Mouse (Mus musculus) forebrain, embryonic 14.5 days (tissue): Measurements from ENCODE around the gene Ttll10. TPM values are rescaled to one million over a fixed set of nuclear protein-coding genes. Genes with fewer than 3 reads are reported as not detected.

ENCODE experiments used
- ATAC-seq: fragments of 200-750 bp; cut with Nextera tagmentation; 2 replicates; pipeline ENCODE4 v1.8.0; 2017; ENCODE audit warnings: mild to moderate bottlenecking, moderate library complexity
- DNase-seq: peaks from one replicate; pipeline ENCODE4 v3.0.0-alpha.2; 2015; ENCODE audit warnings: low spot score
- H3K27ac ChIP-seq: fragments of 300-500 bp; sonication (generic); 2 replicates; pipeline ENCODE4 v1.5.1; 2014; ENCODE audit warnings: low read depth, mild to moderate bottlenecking, control low read depth, low read length, moderate library complexity
- H3K27me3 ChIP-seq: fragments of 300-500 bp; sonication (generic); replicated peaks from 2 replicates; pipeline ENCODE4 v1.6.1; 2014; ENCODE audit warnings: low read length, control low read depth, mixed read lengths; ENCODE audit not compliant: control insufficient read depth, insufficient read depth
- H3K36me3 ChIP-seq: fragments of 300-500 bp; sonication (generic); 2 replicates; pipeline ENCODE4 v1.6.1; 2014; ENCODE audit warnings: low read length, control low read depth; ENCODE audit not compliant: control insufficient read depth, insufficient read depth
- H3K4me1 ChIP-seq: fragments of 300-500 bp; sonication (generic); 2 replicates; pipeline ENCODE4 v1.6.1; 2014; ENCODE audit warnings: antibody characterized with exemption, low read length, control low read depth; ENCODE audit not compliant: control insufficient read depth, insufficient read depth
- H3K4me2 ChIP-seq: fragments of 300-500 bp; sonication (generic); 2 replicates; pipeline ENCODE4 v1.6.1; 2014; ENCODE audit warnings: mild to moderate bottlenecking, control low read depth, low read length
- H3K4me3 ChIP-seq: fragments of 300-500 bp; sonication (generic); 2 replicates; pipeline ENCODE4 v1.5.1; 2014; ENCODE audit warnings: low read depth, low read length, control low read depth
- H3K9ac ChIP-seq: fragments of 300-500 bp; sonication (generic); 2 replicates; pipeline ENCODE4 v1.6.1; 2014; ENCODE audit warnings: mild to moderate bottlenecking, low read length, control low read depth, moderate library complexity
- H3K9me3 ChIP-seq: fragments of 300-500 bp; sonication (generic); replicated peaks from 2 replicates; pipeline ENCODE4 v1.6.1; 2016; ENCODE audit warnings: low read length, control low read depth, mixed read lengths; ENCODE audit not compliant: control insufficient read depth
- WGBS: fragments of 180-500 bp; shearing (Covaris S2); extraction: QIAGEN DNeasy Blood & Tissue Kit; methylation state at CpG from one replicate; pipeline ENCODE4 v1.1.7; 2014; 5-methylcytosine and 5-hydroxymethylcytosine counted together
- polyA plus RNA-seq: library from polyadenylated mRNA; unstranded; fragments of >200 nt; fragmentation: Nextera tagmentation; extraction: Ambion mirVana; gene quantifications from 2 replicates; pipeline ENCODE4 v1.2.1, GENCODE M21; 2014

Gene Ttll10
- polyA plus RNA-seq, 1 experiment from 2014 or later = not detected

DNA sequence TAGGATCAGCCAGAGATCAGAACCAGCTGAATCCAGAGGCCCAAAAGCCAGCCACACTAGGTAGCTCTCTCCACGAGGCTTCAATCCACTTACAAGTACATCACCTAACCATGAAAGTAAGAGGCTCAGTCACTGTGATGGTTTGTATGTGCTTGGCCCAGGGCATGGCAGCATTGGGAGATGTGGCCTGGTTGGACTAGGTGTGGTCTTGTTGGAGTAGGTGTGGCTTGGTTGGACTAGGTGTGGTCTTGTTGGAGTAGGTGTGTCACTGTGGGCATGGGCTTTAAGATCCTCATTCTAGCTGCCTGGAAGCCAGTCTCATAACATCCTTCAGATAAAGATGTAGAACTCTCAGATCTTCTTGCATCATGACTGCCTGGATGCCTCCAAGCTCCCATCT, 32.0 kb upstream of the Ttll10 start:
- 60% methylated on average over 1 of the region's 1 CpGs for WGBS
- Histone ChIP-seq H3K36me3 (no peaks in the 10 kb centered on the region), H3K4me2 (no peak overlapping the region), H3K27ac (no peak overlapping the region), H3K27me3 (no peaks in the 10 kb centered on the region), H3K9ac (no peak overlapping the region), H3K4me1 (no peaks in the 10 kb centered on the region), H3K4me3 (no peak overlapping the region), H3K9me3 (no peaks in the 10 kb centered on the region)
- ATAC-seq (no peak), DNase-seq (no peak)

DNA sequence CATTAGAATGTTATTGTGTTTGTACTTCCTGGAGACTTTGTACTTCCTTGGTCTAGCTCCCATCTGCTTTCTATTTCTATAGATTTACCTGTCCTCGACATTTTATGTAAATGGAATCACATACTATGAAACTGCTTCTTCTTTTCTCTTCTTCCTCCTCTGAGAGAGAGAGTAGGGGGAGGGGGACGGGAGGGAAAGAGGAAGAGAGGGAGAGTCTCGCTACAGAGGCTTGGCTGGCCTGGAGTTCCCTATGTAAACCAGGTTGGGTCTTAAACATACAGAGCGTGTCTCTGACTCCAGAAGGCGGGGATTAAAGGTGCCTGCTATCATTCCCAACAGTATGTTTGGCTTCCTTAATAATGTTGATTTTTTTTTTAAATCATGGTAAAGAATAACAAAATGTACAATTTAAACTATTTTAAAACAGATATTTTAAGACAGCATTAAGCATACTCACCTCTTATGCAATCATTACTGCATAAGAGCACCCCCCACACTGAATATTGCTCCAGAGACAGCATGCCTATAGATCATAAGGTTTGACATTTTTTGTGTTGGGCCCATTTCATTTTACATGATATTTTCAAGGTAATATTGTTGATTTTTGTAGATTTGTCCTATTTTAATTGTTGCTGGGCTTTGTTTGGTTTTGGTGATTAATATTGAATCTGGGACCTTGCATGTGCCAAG, 28.3 kb upstream of the Ttll10 start:
- 47% methylated on average over 5 of the region's 5 CpGs for WGBS
- H3K4me2 ChIP-seq = no peak overlapping the region
- H3K4me3 ChIP-seq = no peak overlapping the region
- ATAC-seq (no peak), DNase-seq (no peak)
- H3K4me1 ChIP-seq = no peaks in the 10 kb centered on the region
- no peak overlapping the region for H3K27ac ChIP-seq
- H3K9ac ChIP-seq = no peak overlapping the region
- H3K27me3 ChIP-seq = no peaks in the 10 kb centered on the region
- no peaks in the 10 kb centered on the region for H3K9me3 ChIP-seq
- H3K36me3 ChIP-seq = no peaks in the 10 kb centered on the region

- no peak for ATAC-seq
- no peaks in the 10 kb centered on the region for H3K27me3 ChIP-seq
- H3K4me2 ChIP-seq = no peak overlapping the region
- H3K27ac ChIP-seq = no peak overlapping the region
- no peaks in the 10 kb centered on the region for H3K36me3 ChIP-seq
- H3K9ac ChIP-seq = no peak overlapping the region
- WGBS = 83% methylated on average over 8 of the region's 8 CpGs
- H3K4me1 ChIP-seq = no peaks in the 10 kb centered on the region
- no peak overlapping the region for H3K4me3 ChIP-seq
- no peaks in the 10 kb centered on the region for H3K9me3 ChIP-seq
- DNase-seq = no peak
These were observed 26.0 kb upstream of the Ttll10 start for GRCm38 (mm10) chr4:156085256-156085655.

- 84% methylated on average over 9 of the region's 9 CpGs for WGBS
- no peaks in the 10 kb centered on the region for H3K9me3 ChIP-seq
- H3K9ac ChIP-seq = no peak overlapping the region
- no peaks in the 10 kb centered on the region for H3K4me1 ChIP-seq
- H3K4me3 ChIP-seq = no peak overlapping the region
- no peaks in the 10 kb centered on the region for H3K27me3 ChIP-seq
- no peak for DNase-seq
- no peak overlapping the region for H3K4me2 ChIP-seq
- ATAC-seq = no peak
- no peak overlapping the region for H3K27ac ChIP-seq
- no peaks in the 10 kb centered on the region for H3K36me3 ChIP-seq
These were observed 25.1 kb upstream of the Ttll10 start for GRCm38 (mm10) chr4:156084096-156084879.

DNA sequence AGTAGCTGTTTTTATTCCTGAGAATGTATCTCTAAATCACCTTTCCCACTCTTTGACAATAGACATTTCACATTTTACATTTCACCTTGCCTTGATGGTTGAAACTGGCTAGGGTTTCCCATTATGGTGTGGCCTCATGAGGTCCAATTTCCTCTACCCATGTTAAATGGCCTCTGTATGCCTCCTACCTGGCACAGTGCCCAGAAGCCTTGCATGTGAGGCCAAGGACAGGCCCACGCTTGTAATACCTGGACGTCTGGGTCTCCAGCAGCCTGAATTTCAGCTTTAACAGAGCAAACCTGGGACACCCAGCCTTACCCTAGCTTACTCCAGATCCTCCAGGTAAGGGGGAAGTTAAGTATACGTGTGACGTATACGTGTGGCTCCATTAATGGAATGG, 24.1 kb upstream of the Ttll10 start:
- H3K4me2 ChIP-seq = no peak overlapping the region
- no peaks in the 10 kb centered on the region for H3K4me1 ChIP-seq
- WGBS = 66% methylated on average over 5 of the region's 5 CpGs
- H3K27me3 ChIP-seq = peaks cover under 1% of the 10 kb centered on the region; the same call in 1 of the 2 replicates
- H3K27ac ChIP-seq = no peak overlapping the region
- H3K9me3 ChIP-seq = no peaks in the 10 kb centered on the region
- ATAC-seq (no peak), DNase-seq (peak; percentile 23)
- no peaks in the 10 kb centered on the region for H3K36me3 ChIP-seq
- no peak overlapping the region for H3K4me3 ChIP-seq
- no peak overlapping the region for H3K9ac ChIP-seq

DNA sequence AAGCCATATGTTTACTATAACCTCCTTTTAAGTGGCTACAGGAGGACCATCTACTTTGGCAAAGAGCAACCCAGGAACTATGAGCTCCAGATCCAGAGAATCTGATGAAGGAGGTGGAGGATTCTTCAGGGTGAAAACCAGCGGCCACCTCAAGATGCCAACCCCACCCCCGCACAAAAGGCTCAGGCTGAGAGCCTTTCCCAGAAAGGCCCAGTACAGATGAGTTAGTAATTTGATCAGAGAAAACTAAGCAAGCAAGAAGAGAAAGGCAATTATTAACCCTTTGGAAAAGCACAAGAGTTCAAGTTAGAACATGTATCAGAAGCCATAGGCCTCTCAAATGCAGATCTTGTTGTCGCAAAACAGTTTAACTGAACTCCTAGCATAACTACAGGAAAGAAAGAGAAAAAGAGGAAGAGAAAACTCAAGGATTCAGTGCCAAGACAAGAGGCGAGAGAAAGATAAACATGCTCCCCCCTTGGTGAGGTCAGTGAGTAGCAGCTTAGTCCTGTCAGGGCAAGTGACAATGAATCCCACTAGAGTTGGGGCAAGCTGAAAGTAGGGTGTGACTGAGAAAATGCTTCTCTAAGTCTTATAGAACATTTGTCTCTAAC, 23.5 kb upstream of the Ttll10 start:
- Histone ChIP-seq H3K4me2 (no peak overlapping the region), H3K9me3 (no peaks in the 10 kb centered on the region), H3K27ac (no peak overlapping the region), H3K4me1 (peaks cover 5% of the 10 kb centered on the region), H3K9ac (no peak overlapping the region), H3K36me3 (no peaks in the 10 kb centered on the region), H3K4me3 (no peak overlapping the region), H3K27me3 (peaks cover 7% of the 10 kb centered on the region; the same call in 1 of the 2 replicates)
- WGBS = 75% methylated on average over 4 of the region's 4 CpGs
- ATAC-seq (no peak), DNase-seq (no peak)

DNA sequence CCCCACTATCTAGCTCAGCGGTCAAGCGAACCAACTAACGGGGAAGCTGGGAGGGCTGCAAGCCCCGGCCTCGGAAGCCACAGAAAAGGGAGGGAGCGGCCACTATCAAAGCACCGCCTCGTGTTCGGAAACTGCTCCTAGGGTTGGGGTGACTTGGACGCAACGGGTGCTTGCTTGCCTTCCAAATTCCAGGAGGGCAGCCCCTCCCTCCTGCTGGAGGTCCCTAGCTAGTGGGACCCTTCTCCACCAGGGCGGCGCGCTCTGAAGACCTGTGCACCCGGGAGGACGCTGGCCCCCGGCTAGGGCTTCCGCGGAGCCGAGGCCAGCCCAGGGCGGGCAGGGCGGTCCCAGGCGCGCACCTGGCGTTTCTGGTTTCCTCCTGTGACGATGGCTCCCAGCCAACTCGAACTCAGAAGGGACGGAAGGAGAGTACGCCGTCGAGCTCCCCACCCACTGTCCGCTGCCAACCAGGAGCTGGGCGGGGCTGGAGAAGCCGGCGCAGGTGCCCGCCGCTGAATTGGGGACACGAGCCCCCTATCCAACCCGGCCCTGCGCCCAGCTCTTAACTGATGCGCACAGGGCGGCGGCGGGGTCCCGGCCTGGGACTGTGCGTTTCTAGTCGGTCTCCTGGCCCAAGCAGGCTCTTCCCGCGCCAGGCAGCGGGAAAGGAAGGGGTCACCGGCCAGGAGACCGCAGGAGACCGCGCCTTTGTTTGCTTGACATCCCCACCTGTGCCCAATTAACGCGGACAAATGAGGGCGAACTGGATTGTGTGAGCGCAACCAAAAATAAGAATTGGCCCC, 18.5 kb upstream of the Ttll10 start:
- Histone ChIP-seq H3K27ac (no peak overlapping the region), H3K27me3 (peaks cover 15% of the 10 kb centered on the region; the same call in 1 of the 2 replicates), H3K36me3 (no peaks in the 10 kb centered on the region), H3K4me2 (peak overlapping the region; percentile 66), H3K4me3 (peak overlapping the region; percentile 31), H3K9me3 (no peaks in the 10 kb centered on the region), H3K4me1 (peaks cover 8% of the 10 kb centered on the region), H3K9ac (peak overlapping the region; percentile 51)
- WGBS = under 1% methylated on average over 58 of the region's 58 CpGs
- peak; percentile 23 for DNase-seq
- ATAC-seq = peak; percentile 58; the same call in 1 of the 2 replicates

GRCm38 (mm10) chr4:156076911-156077382, 17.7 kb upstream of the Ttll10 start:
- Histone ChIP-seq H3K4me1 (peaks cover 8% of the 10 kb centered on the region), H3K4me3 (no peak overlapping the region), H3K27me3 (peaks cover 15% of the 10 kb centered on the region; the same call in 1 of the 2 replicates), H3K27ac (no peak overlapping the region), H3K4me2 (peak overlapping the region; percentile 66), H3K9me3 (no peaks in the 10 kb centered on the region), H3K9ac (no peak overlapping the region), H3K36me3 (no peaks in the 10 kb centered on the region)
- no peak for ATAC-seq
- peak; percentile 11 for DNase-seq
- WGBS = 13% methylated on average over 8 of the region's 8 CpGs
